17 mouse cellular contexts compared by ENCODE assay signal in genomic region chr2:85250026-85250560, GRCm38 (mm10). TPM values are rescaled to one million over a fixed set of nuclear protein-coding genes. Genes with fewer than 3 reads are reported as not detected.
DNase-seq lines count a peak whose midpoint lies in the region; ATAC-seq lines count a peak whose summit lies in the region.
"Had no signal": no experiment of that assay in that cellular context is flagged by ENCODE, and none has a peak within 500 bp of the region (broad histone marks: within the 10 kb centered on the region; RNA-seq: fewer than 3 reads in every experiment).

No protein-coding gene starts in this region.

- no peak overlapping the region for H3K27ac ChIP-seq in liver, embryonic 16.5 days (ENCODE audit: low read length)
- no peak overlapping the region for H3K27ac ChIP-seq in liver, embryonic 11.5 days (ENCODE audit: low read depth, low read length)
- H3K27ac ChIP-seq: embryonic facial prominence, embryonic 13.5 days; kidney, postnatal 0 days; limb, embryonic 15.5 days; midbrain, embryonic 13.5 days had no signal

- no peak overlapping the region for H3K4me2 ChIP-seq in liver, embryonic 16.5 days (ENCODE audit: low read depth, low read length)
- H3K4me2 ChIP-seq in liver, embryonic 11.5 days = no peak overlapping the region
- H3K4me2 ChIP-seq: embryonic facial prominence, embryonic 13.5 days; limb, embryonic 15.5 days; midbrain, embryonic 13.5 days had no signal

- no peaks in the 10 kb centered on the region for H3K36me3 ChIP-seq in liver, embryonic 16.5 days (ENCODE audit: control insufficient read depth, insufficient read depth)
- H3K36me3 ChIP-seq in liver, embryonic 11.5 days (ENCODE audit: control insufficient read depth, insufficient read depth, low read length) = no peaks in the 10 kb centered on the region
- H3K36me3 ChIP-seq: embryonic facial prominence, embryonic 13.5 days; limb, embryonic 15.5 days; midbrain, embryonic 13.5 days had no signal

- H3K4me3 ChIP-seq in liver, embryonic 16.5 days (ENCODE audit: low read depth, low read length) = no peak overlapping the region
- no peak overlapping the region for H3K4me3 ChIP-seq in liver, embryonic 11.5 days (ENCODE audit: low read depth, low read length)
- H3K4me3 ChIP-seq: embryonic facial prominence, embryonic 13.5 days; limb, embryonic 15.5 days; midbrain, embryonic 13.5 days had no signal

- H3K9me3 ChIP-seq in liver, embryonic 16.5 days (replicated peaks; ENCODE audit: control insufficient read depth, low read length) = no peaks in the 10 kb centered on the region
- no peaks in the 10 kb centered on the region for H3K9me3 ChIP-seq in liver, embryonic 11.5 days (ENCODE audit: control insufficient read depth, low read length)
- H3K9me3 ChIP-seq: embryonic facial prominence, embryonic 13.5 days; limb, embryonic 15.5 days; midbrain, embryonic 13.5 days had no signal

- H3K4me1 ChIP-seq in liver, embryonic 16.5 days (ENCODE audit: control insufficient read depth, low read depth, low read length) = no peaks in the 10 kb centered on the region; the same call in 1 of the 2 replicates
- H3K4me1 ChIP-seq in liver, embryonic 11.5 days (replicated peaks; ENCODE audit: control insufficient read depth, insufficient read depth, low read length) = no peaks in the 10 kb centered on the region
- H3K4me1 ChIP-seq: embryonic facial prominence, embryonic 13.5 days; limb, embryonic 15.5 days had no signal

- peak; percentile 15 for DNase-seq in gastrocnemius, postnatal 25 days
- DNase-seq in gastrocnemius, postnatal 36 days = no peak
- DNase-seq in liver, embryonic 11.5 days (ENCODE audit: low spot score) = no peak
- DNase-seq in heart, postnatal 14 days = peak; percentile 23 to 29
- DNase-seq in kidney, postnatal 14 days = peak; percentile 57
- DNase-seq: adrenal gland, postnatal 25 days; B cell, adult 2 months; cerebellum, adult 8-10 months; right cerebral cortex, postnatal 14 days had no signal

- peak; percentile 47; the same call in 1 of the 2 replicates for ATAC-seq in liver, embryonic 16.5 days (ENCODE audit: low read depth)
- no peak for ATAC-seq in liver, embryonic 11.5 days (replicated peaks; ENCODE audit: low FRiP score)
- ATAC-seq in megakaryocyte-erythroid progenitor cell, adult 5-6 weeks (replicated peaks; ENCODE audit: low FRiP score, low TSS enrichment, poor library complexity, severe bottlenecking) = no peak
- ATAC-seq: hindbrain, embryonic 16.5 days; midbrain, embryonic 13.5 days had no signal

- intact Hi-C loops in gastrocnemius, postnatal 36 days (cut with DNase I) = no loop called here
- intact Hi-C loops in heart, postnatal 14 days (cut with DNase I) = no loop called here

- 58% methylated on average over 10 of the region's 10 CpGs for WGBS in liver, embryonic 16.5 days (ENCODE audit: insufficient replicate concordance)
- 78% methylated on average over 10 of the region's 10 CpGs for WGBS in liver, embryonic 11.5 days

- H3K27me3 ChIP-seq in liver, embryonic 16.5 days (ENCODE audit: control insufficient read depth, insufficient read depth, low read depth, low read length) = no peaks in the 10 kb centered on the region
- H3K27me3 ChIP-seq in liver, embryonic 11.5 days (replicated peaks; ENCODE audit: control insufficient read depth, insufficient read depth, low read length) = no peaks in the 10 kb centered on the region
- H3K27me3 ChIP-seq: embryonic facial prominence, embryonic 13.5 days; limb, embryonic 15.5 days; midbrain, embryonic 13.5 days had no signal

- H3K9ac ChIP-seq in liver, embryonic 16.5 days (ENCODE audit: low read depth, low read length) = no peak overlapping the region
- no peak overlapping the region for H3K9ac ChIP-seq in liver, embryonic 11.5 days (ENCODE audit: low read depth, low read length)
- H3K9ac ChIP-seq: embryonic facial prominence, embryonic 13.5 days; limb, embryonic 15.5 days; midbrain, embryonic 13.5 days had no signal

RNA-seq across cellular contexts. Expression of gene Lrrc55, which starts 53.1 kb away (rescaled TPM):
- 1 to 10 TPM in 1 of 2 experiments, under 1 TPM in 1; 0.59 to 1.8 TPM for total RNA-seq in gastrocnemius, postnatal 25 days (2021)
- 1 to 10 TPM in 1 of 2 experiments, under 1 TPM in 1; 0.76 to 1.5 TPM for total RNA-seq in gastrocnemius, postnatal 36 days (2021)
- 0.07 and 0.09 TPM in 2 replicates for polyA plus RNA-seq in liver, embryonic 16.5 days (2015; fragmentation: Nextera tagmentation; extraction: Ambion mirVana)
- 0.32 and 0.51 TPM in 2 replicates for polyA plus RNA-seq in liver, embryonic 11.5 days (2014; fragmentation: Nextera tagmentation; extraction: Ambion mirVana)
- total RNA-seq in heart, postnatal 14 days (2021) = 1 to 10 TPM; 3.1 to 4.3 TPM
- total RNA-seq in megakaryocyte-erythroid progenitor cell, adult 5-6 weeks (2014; fragmentation: Nextera tagmentation) = not detected in 2 replicates
- not detected in 2 replicates for total RNA-seq in megakaryocyte-erythroid progenitor cell, adult 5-6 weeks (2017)
- total RNA-seq: common myeloid progenitor, adult 5-6 weeks had no signal

Comparison
In these comparisons a context has a peak if more than half of its experiments do, and no peak if none do; other contexts are left out.
1. DNase-seq: peak in gastrocnemius, postnatal 25 days (single experiment), heart, postnatal 14 days (2 of 2) and kidney, postnatal 14 days (single experiment); none in gastrocnemius, postnatal 36 days (0 of 2) and liver, embryonic 11.5 days (single experiment).